Mouse (Mus musculus) spleen, adult 2 months (tissue): ENCODE results near the gene Polr3e.

ENCODE experiments used
- CTCF ChIP-seq: fragments of 200-500 bp; IDR thresholded peaks from 2 replicates; pipeline ENCODE4 v1.5.1; 2011; ENCODE audit warnings: mild to moderate bottlenecking, inconsistent platforms; ENCODE audit not compliant: insufficient read depth, insufficient read length, insufficient replicate concordance; ENCODE audit errors: extremely low read depth
- POLR2A ChIP-seq: fragments of 200-500 bp; IDR thresholded peaks from 2 replicates; pipeline ENCODE4 v1.6.1; 2011; ENCODE audit warnings: low read depth, low read length, inconsistent platforms

GRCm38 (mm10) chr7:120938206-120938605 is 20.7 kb downstream of the Polr3e start:
- TF ChIP-seq POLR2A (no peak), CTCF (no peak)
